Mouse (Mus musculus) small intestine, adult 2 months (tissue): ENCODE measurements around the gene Dysf.

ENCODE experiments used
- CTCF ChIP-seq: fragments of 200-500 bp; IDR thresholded peaks from 2 replicates; pipeline ENCODE4 v1.5.1; 2012; ENCODE audit warnings: low read depth, mild to moderate bottlenecking, control low read depth, inconsistent platforms, low read length, moderate library complexity, mixed read lengths; ENCODE audit not compliant: insufficient replicate concordance, insufficient read length; ENCODE audit errors: extremely low read depth
- POLR2A ChIP-seq: fragments of 200-500 bp; IDR thresholded peaks from 2 replicates; pipeline ENCODE4 v1.6.1; 2012; ENCODE audit warnings: low read depth, mild to moderate bottlenecking, control low read depth, inconsistent platforms, low read length, moderate library complexity

- no peak for TF ChIP-seq POLR2A
- TF ChIP-seq CTCF: no peak
Measured at GRCm38 (mm10) chr6:84050238-84050637, 41.8 kb downstream of the Dysf start.
